Mouse (Mus musculus) myocyte (in vitro differentiated cells): ENCODE data around the gene Gpr157.

Source experiments
- CEBPB ChIP-seq: IDR thresholded peaks from 2 replicates; pipeline ENCODE4 v1.6.1; 2011; ENCODE audit warnings: mild to moderate bottlenecking, moderate library complexity; ENCODE audit not compliant: poor library complexity, insufficient read depth, severe bottlenecking
- E2F4 ChIP-seq: IDR thresholded peaks from one replicate; pipeline ENCODE4 v1.6.1; 2011; ENCODE audit warnings: mild to moderate bottlenecking, control low read depth, moderate library complexity; ENCODE audit not compliant: insufficient read depth
- MAX ChIP-seq: IDR thresholded peaks from one replicate; pipeline ENCODE4 v1.6.1; 2011; ENCODE audit warnings: low read depth, mild to moderate bottlenecking, control low read depth
- POLR2A ChIP-seq: IDR thresholded peaks from one replicate; pipeline ENCODE4 v1.6.1; 2011; ENCODE audit warnings: low read depth, mild to moderate bottlenecking, control low read depth, moderate library complexity; ENCODE audit not compliant: insufficient read length
- POLR2AphosphoS2 ChIP-seq: IDR thresholded peaks from one replicate; pipeline ENCODE4 v1.6.1; 2011; ENCODE audit warnings: low read depth, control low read depth; ENCODE audit not compliant: insufficient read length
- TCF12 ChIP-seq: IDR thresholded peaks from one replicate; pipeline ENCODE4 v1.6.1; 2011; ENCODE audit warnings: mild to moderate bottlenecking, control low read depth; ENCODE audit not compliant: poor library complexity, insufficient read depth, severe bottlenecking
- TCF3 ChIP-seq: IDR thresholded peaks from one replicate; pipeline ENCODE4 v1.6.1; 2011; ENCODE audit warnings: low read depth, control low read depth; ENCODE audit not compliant: insufficient read length

GRCm38 (mm10) chr4:150049564-150050226 lies 37.5 kb upstream of the Gpr157 start:
- TF ChIP-seq POLR2A, result no peak
- TF ChIP-seq MAX, result no peak
- no peak for TF ChIP-seq TCF3
- TF ChIP-seq E2F4, result no peak
- TF ChIP-seq POLR2AphosphoS2, result no peak
- TF ChIP-seq TCF12, result no peak
- TF ChIP-seq CEBPB, result no peak
